Mouse (Mus musculus) stomach, postnatal 0 days (tissue): Measurements from ENCODE around the gene Ppfibp2.

Source experiments
- CTCF ChIP-seq: IDR thresholded peaks from 2 replicates; pipeline ENCODE4 v1.5.1; 2016; ENCODE audit warnings: antibody characterized with exemption, low read depth, mild to moderate bottlenecking, moderate library complexity
- EP300 ChIP-seq: optimal IDR thresholded peaks from 2 replicates; pipeline ENCODE3; 2016; ENCODE audit warnings: antibody characterized with exemption

DNA sequence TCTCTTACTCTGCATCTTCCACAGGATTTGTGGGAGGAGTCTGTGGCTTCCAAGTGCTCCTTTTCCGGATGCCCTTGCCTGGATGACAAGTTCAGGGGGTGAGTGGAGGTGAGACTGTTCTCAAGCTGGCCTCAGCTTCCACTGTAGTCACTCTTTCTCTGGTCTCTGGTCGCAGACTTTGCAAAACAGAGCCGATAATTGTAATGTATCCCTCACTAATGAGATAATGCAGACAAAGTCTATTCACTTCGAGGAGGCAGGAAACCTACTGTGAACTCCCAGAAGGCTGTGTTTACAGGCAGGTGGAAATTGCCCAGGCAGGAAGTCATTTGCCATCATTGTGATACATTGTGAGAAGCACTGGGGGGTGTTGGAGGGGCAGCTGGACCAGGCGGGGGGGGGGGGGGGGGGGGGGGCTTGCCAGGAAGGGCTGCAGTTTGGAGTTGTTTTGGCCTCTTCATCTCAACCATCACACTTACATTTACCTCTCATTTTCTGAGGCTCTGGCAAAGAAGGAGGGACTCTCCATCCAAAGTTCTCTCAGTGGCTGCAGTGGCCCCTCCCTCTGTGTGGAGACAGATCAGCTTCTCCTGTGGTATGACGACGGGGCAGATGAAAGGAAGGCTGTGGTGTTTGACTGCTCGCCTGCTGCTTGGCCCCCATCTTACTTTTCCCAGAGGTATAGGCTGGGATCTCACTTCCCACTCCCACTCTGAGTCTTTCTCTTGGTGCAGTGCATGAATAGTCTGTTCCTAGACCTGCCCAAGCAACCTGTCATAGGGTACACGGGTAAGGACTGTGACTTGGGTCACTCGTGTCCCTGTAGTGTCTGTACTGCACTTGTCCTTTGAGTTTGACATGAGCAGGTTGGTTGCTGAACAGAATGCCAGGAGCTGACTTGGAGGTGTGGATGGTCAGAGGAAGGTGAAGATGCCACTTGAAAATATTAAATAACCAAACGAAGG, 23.3 kb downstream of the Ppfibp2 start:
- TF ChIP-seq CTCF: no peak
- no peak for TF ChIP-seq EP300
